Mouse (Mus musculus) lung, postnatal 0 days (tissue): ENCODE measurements around the gene Dmd.

ENCODE experiments used
- CTCF ChIP-seq: IDR thresholded peaks from 2 replicates; pipeline ENCODE4 v1.5.1; 2016; ENCODE audit warnings: antibody characterized with exemption, mild to moderate bottlenecking
- EP300 ChIP-seq: IDR thresholded peaks from 2 replicates; pipeline ENCODE4 v1.6.1; 2016; ENCODE audit warnings: antibody characterized with exemption, mild to moderate bottlenecking, control low read depth

GRCm38 (mm10) chrX:83740533-83740932, 791.9 kb downstream of the Dmd start:
- TF ChIP-seq CTCF (peak; percentile 50), EP300 (no peak)
